Mouse (Mus musculus) liver, embryonic 16.5 days (tissue): ENCODE results near the gene Zscan29. TPM values are rescaled to one million over a fixed set of nuclear protein-coding genes. Genes with fewer than 3 reads are reported as not detected.

Experiments used
- ATAC-seq: fragments of 200-750 bp; cut with Nextera tagmentation; 2 replicates; pipeline ENCODE4 v1.8.0; 2017; ENCODE audit warnings: low read depth, mild to moderate bottlenecking, moderate number of reproducible peaks, moderate library complexity
- H3K27ac ChIP-seq: fragments of 300-500 bp; sonication (generic); 2 replicates; pipeline ENCODE4 v1.5.1; 2014; ENCODE audit warnings: mild to moderate bottlenecking, low read length
- H3K27me3 ChIP-seq: fragments of 300-500 bp; sonication (generic); 2 replicates; pipeline ENCODE4 v1.6.1; 2014; ENCODE audit warnings: low read depth, low read length, mixed read lengths; ENCODE audit not compliant: control insufficient read depth, insufficient read depth
- H3K36me3 ChIP-seq: fragments of 300-500 bp; sonication (generic); 2 replicates; pipeline ENCODE4 v1.6.1; 2014; ENCODE audit warnings: mild to moderate bottlenecking; ENCODE audit not compliant: control insufficient read depth, insufficient read depth
- H3K4me1 ChIP-seq: fragments of 300-500 bp; sonication (generic); 2 replicates; pipeline ENCODE4 v1.6.1; 2014; ENCODE audit warnings: low read depth, low read length, mixed read lengths; ENCODE audit not compliant: control insufficient read depth
- H3K4me2 ChIP-seq: fragments of 300-500 bp; sonication (generic); 2 replicates; pipeline ENCODE4 v1.6.1; 2014; ENCODE audit warnings: low read depth, low read length, mixed read lengths
- H3K4me3 ChIP-seq: fragments of 300-500 bp; sonication (generic); 2 replicates; pipeline ENCODE4 v1.5.1; 2014; ENCODE audit warnings: low read depth, mild to moderate bottlenecking, low read length
- H3K9ac ChIP-seq: fragments of 300-500 bp; sonication (generic); 2 replicates; pipeline ENCODE4 v1.6.1; 2014; ENCODE audit warnings: low read depth, low read length
- H3K9me3 ChIP-seq: fragments of 300-500 bp; sonication (generic); replicated peaks from 2 replicates; pipeline ENCODE4 v1.6.1; 2016; ENCODE audit warnings: low read length; ENCODE audit not compliant: control insufficient read depth
- WGBS: fragments of 180-500 bp; shearing (Covaris S2); extraction: QIAGEN DNeasy Blood & Tissue Kit; methylation state at CpG from one replicate; pipeline ENCODE4 v1.1.7; 2014; ENCODE audit not compliant: insufficient replicate concordance; 5-methylcytosine and 5-hydroxymethylcytosine counted together
- polyA plus RNA-seq: library from polyadenylated mRNA; unstranded; fragments of >200 nt; fragmentation: Nextera tagmentation; extraction: Ambion mirVana; gene quantifications from 2 replicates; pipeline ENCODE4 v1.2.1, GENCODE M21; 2015

Zscan29 gene
- polyA plus RNA-seq, 1 experiment from 2014 or later = 4.4 TPM

- no peak for ATAC-seq
- H3K4me1 ChIP-seq = no peaks in the 10 kb centered on the region
- no peaks in the 10 kb centered on the region for H3K36me3 ChIP-seq
- no peak overlapping the region for H3K27ac ChIP-seq
- H3K27me3 ChIP-seq = no peaks in the 10 kb centered on the region
- no peaks in the 10 kb centered on the region for H3K9me3 ChIP-seq
- no peak overlapping the region for H3K4me2 ChIP-seq
- H3K9ac ChIP-seq = no peak overlapping the region
- no peak overlapping the region for H3K4me3 ChIP-seq
- WGBS = 64% methylated on average over 3 of the region's 3 CpGs
Measured at GRCm38 (mm10) chr2:121119260-121119659, 51.7 kb downstream of the Zscan29 start.

GRCm38 (mm10) chr2:121115418-121115817 is 55.5 kb downstream of the Zscan29 start:
- Histone ChIP-seq H3K4me3 (no peak overlapping the region), H3K9ac (no peak overlapping the region), H3K27ac (no peak overlapping the region), H3K4me1 (no peaks in the 10 kb centered on the region), H3K36me3 (no peaks in the 10 kb centered on the region), H3K4me2 (no peak overlapping the region), H3K27me3 (0 out of 2 replicates have a peak, but pooled peaks cover 3% of the 10 kb centered on the region), H3K9me3 (no peaks in the 10 kb centered on the region)
- no peak for ATAC-seq
- 73% methylated on average over 2 of the region's 2 CpGs for WGBS

- ATAC-seq = no peak
- Histone ChIP-seq H3K4me2 (no peak within 1 kb of the TSS), H3K27ac (no peak within 1 kb of the TSS), H3K27me3 (0 out of 2 replicates have a peak, but pooled peaks cover 3% of the 10 kb centered on the region), H3K4me3 (no peak within 1 kb of the TSS), H3K36me3 (no peaks in the 10 kb centered on the region), H3K9me3 (no peaks in the 10 kb centered on the region), H3K9ac (no peak within 1 kb of the TSS), H3K4me1 (no peaks in the 10 kb centered on the region)
- 68% methylated on average over 4 of the region's 4 CpGs for WGBS
Measured at GRCm38 (mm10) chr2:121109695-121110094, 61.2 kb downstream of the Zscan29 start, which contains the start of gene Tgm7. Gene Tgm7 (minus strand): TSS chr2:121109795.

Other genes starting within 250 kb of the Zscan29 start
- 10.8 and 11.1 TPM in 2 replicates for gene Ubr1, start 200.4 kb downstream of the Zscan29 start, polyA plus RNA-seq
- 2.2 and 2.4 TPM in 2 replicates for gene Tmem62, start 194.1 kb downstream of the Zscan29 start, polyA plus RNA-seq
- 54.4 and 55.3 TPM in 2 replicates for gene Ccndbp1, start 162.7 kb downstream of the Zscan29 start, polyA plus RNA-seq
- 149 and 173 TPM in 2 replicates for gene Epb42, start 134.1 kb downstream of the Zscan29 start, polyA plus RNA-seq
- gene Tgm5, start 85.3 kb downstream of the Zscan29 start, polyA plus RNA-seq = not detected in 2 replicates
- not detected in 2 replicates for gene Tgm7, start 61.3 kb downstream of the Zscan29 start, polyA plus RNA-seq
- 9.5 and 10.2 TPM in 2 replicates for gene Adal, start 30.7 kb downstream of the Zscan29 start, polyA plus RNA-seq
- gene Lcmt2, start 30.5 kb downstream of the Zscan29 start, polyA plus RNA-seq = 9.4 and 10.5 TPM in 2 replicates
- 19.0 and 20.5 TPM in 2 replicates for gene Tubgcp4, start 471 bp downstream of the Zscan29 start, polyA plus RNA-seq
- 18.9 and 22.5 TPM in 2 replicates for gene Trp53bp1, start 100.3 kb upstream of the Zscan29 start, polyA plus RNA-seq
- gene Map1a, start 118.5 kb upstream of the Zscan29 start, polyA plus RNA-seq = 0.19 and 0.21 TPM in 2 replicates
- 5.6 and 5.8 TPM in 2 replicates for gene Ppip5k1, start 184.3 kb upstream of the Zscan29 start, polyA plus RNA-seq
- gene Ckmt1, start 186.6 kb upstream of the Zscan29 start, polyA plus RNA-seq = 4.8 TPM in 1 of 2 replicates, not detected in the other
- not detected in 2 replicates for gene Strc, start 216.0 kb upstream of the Zscan29 start, polyA plus RNA-seq
- 302 and 304 TPM in 2 replicates for gene Pdia3, start 242.7 kb upstream of the Zscan29 start, polyA plus RNA-seq
- 0.63 and 0.78 TPM in 2 replicates for gene Catsper2, start 242.7 kb upstream of the Zscan29 start, polyA plus RNA-seq